Mouse (Mus musculus) T-helper 2 cell (primary cell): ENCODE measurements around the gene Daam1.

Experiments used
- in situ Hi-C: fragments of 300-600 bp; cut with MboI, MseI; formaldehyde crosslinking; loops from one replicate; pipeline ENCODE4 v1.15.1; 2025; ENCODE audit warnings: high pct_unique_total_duplicates

Daam1 gene

GRCm38 (mm10) chr12:71969439-71969838, 138.6 kb downstream of the Daam1 start:
- in situ Hi-C loops = no loop called here

GRCm38 (mm10) chr12:71969941-71970629, 139.2 kb downstream of the Daam1 start:
- in situ Hi-C loops = no loop called here

GRCm38 (mm10) chr12:71970791-71971654, 140.1 kb downstream of the Daam1 start:
- in situ Hi-C loops = no loop called here

GRCm38 (mm10) chr12:71972126-71972525, 141.2 kb downstream of the Daam1 start:
- in situ Hi-C loops = no loop called here

- in situ Hi-C loops = no loop called here
Observed at GRCm38 (mm10) chr12:71972619-71973266, 141.9 kb downstream of the Daam1 start.

GRCm38 (mm10) chr12:71973577-71973976, 142.7 kb downstream of the Daam1 start:
- in situ Hi-C loops = no loop called here

GRCm38 (mm10) chr12:71975626-71976025, 144.7 kb downstream of the Daam1 start:
- in situ Hi-C loops = no loop called here

GRCm38 (mm10) chr12:71976361-71976960, 145.6 kb downstream of the Daam1 start:
- in situ Hi-C loops = no loop called here

- in situ Hi-C loops = no loop called here
Observed at GRCm38 (mm10) chr12:71977364-71977763, 146.5 kb downstream of the Daam1 start.

GRCm38 (mm10) chr12:71978513-71979352, 147.9 kb downstream of the Daam1 start:
- in situ Hi-C loops = no loop called here

GRCm38 (mm10) chr12:71980166-71980565, 149.3 kb downstream of the Daam1 start:
- in situ Hi-C loops = no loop called here

GRCm38 (mm10) chr12:71980746-71981145, 149.9 kb downstream of the Daam1 start:
- in situ Hi-C loops = no loop called here

GRCm38 (mm10) chr12:71981250-71981649, 150.4 kb downstream of the Daam1 start:
- in situ Hi-C loops = no loop called here

GRCm38 (mm10) chr12:71981791-71982190, 150.9 kb downstream of the Daam1 start:
- in situ Hi-C loops = no loop called here

- in situ Hi-C loops = no loop called here
Observed at GRCm38 (mm10) chr12:71983102-71983715, 152.3 kb downstream of the Daam1 start.

- in situ Hi-C loops = no loop called here
Observed at GRCm38 (mm10) chr12:71987161-71987560, 156.3 kb downstream of the Daam1 start.

GRCm38 (mm10) chr12:71987885-71988284, 157.0 kb downstream of the Daam1 start:
- in situ Hi-C loops = no loop called here

GRCm38 (mm10) chr12:71989596-71989995, 158.7 kb downstream of the Daam1 start:
- in situ Hi-C loops = no loop called here

GRCm38 (mm10) chr12:71992599-71993210, 161.8 kb downstream of the Daam1 start:
- in situ Hi-C loops = no loop called here

GRCm38 (mm10) chr12:71995831-71996230, 165.0 kb downstream of the Daam1 start:
- in situ Hi-C loops = no loop called here
